ENCODE assay signal across 19 mouse cellular contexts in genomic region chr2:181727659-181728262, GRCm38 (mm10). TPM values are rescaled to one million over a fixed set of nuclear protein-coding genes. Genes with fewer than 3 reads are reported as not detected.
DNase-seq lines count a peak whose midpoint lies in the region; ATAC-seq lines count a peak whose summit lies in the region.
"Had no signal": no experiment of that assay in that cellular context is flagged by ENCODE, and none has a peak within 500 bp of the region (broad histone marks: within the 10 kb centered on the region; RNA-seq: fewer than 3 reads in every experiment).

No protein-coding gene starts in this region.

- no peak overlapping the region for H3K9ac ChIP-seq in forebrain, embryonic 11.5 days (ENCODE audit: low read length)
- no peak overlapping the region for H3K9ac ChIP-seq in hindbrain, embryonic 12.5 days
- no peak overlapping the region for H3K9ac ChIP-seq in midbrain, embryonic 14.5 days (replicated peaks; ENCODE audit: low read length)
- H3K9ac ChIP-seq: liver, embryonic 15.5 days had no signal

- no peaks in the 10 kb centered on the region; the same call in 1 of the 2 replicates for H3K4me1 ChIP-seq in forebrain, embryonic 11.5 days (replicated peaks; ENCODE audit: control insufficient read depth, insufficient read depth, low read length)
- H3K4me1 ChIP-seq in hindbrain, embryonic 12.5 days: peaks cover 6% of the 10 kb centered on the region
- peaks cover 3% of the 10 kb centered on the region; the same call in 1 of the 2 replicates for H3K4me1 ChIP-seq in midbrain, embryonic 14.5 days (ENCODE audit: control insufficient read depth, insufficient read depth, low read length)
- H3K4me1 ChIP-seq: liver, embryonic 15.5 days had no signal

- no peaks in the 10 kb centered on the region for H3K36me3 ChIP-seq in forebrain, embryonic 11.5 days (ENCODE audit: control insufficient read depth, insufficient read depth, low read length)
- H3K36me3 ChIP-seq in hindbrain, embryonic 12.5 days: 0 out of 2 replicates have a peak, but pooled peaks cover 3% of the 10 kb centered on the region
- H3K36me3 ChIP-seq in midbrain, embryonic 14.5 days (ENCODE audit: control insufficient read depth, insufficient read depth, low read length): peaks cover 21% of the 10 kb centered on the region
- H3K36me3 ChIP-seq: liver, embryonic 15.5 days had no signal

- no peak overlapping the region for H3K4me2 ChIP-seq in forebrain, embryonic 11.5 days (ENCODE audit: low read depth, low read length, severe bottlenecking)
- no peak overlapping the region for H3K4me2 ChIP-seq in hindbrain, embryonic 12.5 days (replicated peaks)
- H3K4me2 ChIP-seq in midbrain, embryonic 14.5 days (ENCODE audit: low read length): no peak overlapping the region
- H3K4me2 ChIP-seq: liver, embryonic 15.5 days had no signal

- 43% methylated on average over 9 of the region's 9 CpGs for WGBS in forebrain, embryonic 11.5 days
- 41% methylated on average over 9 of the region's 9 CpGs for WGBS in hindbrain, embryonic 12.5 days
- 25% methylated on average over 9 of the region's 9 CpGs for WGBS in midbrain, embryonic 14.5 days

- H3K27ac ChIP-seq in forebrain, embryonic 11.5 days (ENCODE audit: low read depth, low read length): no peak overlapping the region
- no peak overlapping the region for H3K27ac ChIP-seq in hindbrain, embryonic 12.5 days
- no peak overlapping the region for H3K27ac ChIP-seq in midbrain, embryonic 14.5 days (replicated peaks; ENCODE audit: low read depth, low read length)
- H3K27ac ChIP-seq: liver, embryonic 15.5 days had no signal

- H3K27me3 ChIP-seq in forebrain, embryonic 11.5 days (ENCODE audit: control insufficient read depth, insufficient read depth, low read length): no peaks in the 10 kb centered on the region
- H3K27me3 ChIP-seq in hindbrain, embryonic 12.5 days: no peaks in the 10 kb centered on the region
- no peaks in the 10 kb centered on the region for H3K27me3 ChIP-seq in midbrain, embryonic 14.5 days (ENCODE audit: control insufficient read depth, insufficient read depth, low read length)
- H3K27me3 ChIP-seq: liver, embryonic 15.5 days had no signal

- H3K9me3 ChIP-seq in forebrain, embryonic 11.5 days (ENCODE audit: control insufficient read depth, low read length): no peaks in the 10 kb centered on the region
- H3K9me3 ChIP-seq in hindbrain, embryonic 12.5 days (replicated peaks): no peaks in the 10 kb centered on the region
- no peaks in the 10 kb centered on the region for H3K9me3 ChIP-seq in midbrain, embryonic 14.5 days (ENCODE audit: control insufficient read depth, low read length)
- H3K9me3 ChIP-seq: liver, embryonic 15.5 days had no signal

- intact Hi-C loops in left cerebral cortex, postnatal 4 days (cut with DNase I): loop anchor here (10.0 kb wide), 1 partner anchor 137 kb away; the partner anchor contains the start of gene Polr3k
- intact Hi-C loops in left cerebral cortex, postnatal 14 days (cut with DNase I): loop anchor here (10.0 kb wide), 2 partner anchors 107 to 137 kb away; partner anchors contain the start of genes Pcmtd2 and Polr3k

- no peak overlapping the region for H3K4me3 ChIP-seq in forebrain, embryonic 11.5 days (ENCODE audit: low read depth, low read length)
- H3K4me3 ChIP-seq in hindbrain, embryonic 12.5 days: no peak overlapping the region
- H3K4me3 ChIP-seq in midbrain, embryonic 14.5 days (replicated peaks; ENCODE audit: low read depth, low read length): no peak overlapping the region
- H3K4me3 ChIP-seq: liver, embryonic 15.5 days had no signal

- peak; percentile 60 for DNase-seq in left cerebral cortex, postnatal 4 days
- DNase-seq in left cerebral cortex, postnatal 14 days (ENCODE audit: low spot score in 2 of 2): no peak
- no peak for DNase-seq in forebrain, embryonic 11.5 days (ENCODE audit: low spot score)
- peak; percentile 31 for DNase-seq in midbrain, embryonic 14.5 days
- DNase-seq: adrenal gland, adult 2 months; cerebellum, adult 9-10 months; embryo, embryonic 11 days; heart, adult 18-20 months; layer of hippocampus, postnatal 36 days; lung, postnatal 10 days had no signal

- ATAC-seq in forebrain, embryonic 11.5 days (replicated peaks; ENCODE audit: low FRiP score): 0 out of 2 replicates have a peak, but pooled peaks have one; percentile 18
- ATAC-seq in hindbrain, embryonic 12.5 days (ENCODE audit: low FRiP score): peak; percentile 56
- peak; percentile 46; the same call in 1 of the 2 replicates for ATAC-seq in midbrain, embryonic 14.5 days (ENCODE audit: low FRiP score, low TSS enrichment)
- no peak for ATAC-seq in megakaryocyte-erythroid progenitor cell, adult 5-6 weeks (replicated peaks; ENCODE audit: low FRiP score, low TSS enrichment, poor library complexity, severe bottlenecking)
- ATAC-seq in monocyte, adult 5-6 weeks (replicated peaks; ENCODE audit: insufficient number of reproducible peaks, low FRiP score, low TSS enrichment, poor library complexity, severe bottlenecking): no peak

RNA-seq across cellular contexts. Expression of gene Oprl1, which starts 12.9 kb away (rescaled TPM):
- 10 to 100 TPM; 73.1 to 73.8 TPM for total RNA-seq in left cerebral cortex, postnatal 4 days (2021)
- 10 to 100 TPM; 64.5 to 65.5 TPM for total RNA-seq in left cerebral cortex, postnatal 14 days (2021)
- polyA plus RNA-seq in forebrain, embryonic 11.5 days (2014; fragmentation: Nextera tagmentation; extraction: Ambion mirVana): 12.8 and 15.8 TPM in 2 replicates
- 42.7 and 43.2 TPM in 2 replicates for polyA plus RNA-seq in hindbrain, embryonic 12.5 days (2016; fragmentation: Nextera tagmentation; extraction: Ambion mirVana)
- polyA plus RNA-seq in midbrain, embryonic 14.5 days (2014; fragmentation: Nextera tagmentation; extraction: Ambion mirVana): 105 and 110 TPM in 2 replicates
- total RNA-seq in megakaryocyte-erythroid progenitor cell, adult 5-6 weeks (2014; fragmentation: Nextera tagmentation): 0.90 TPM in 1 of 2 replicates, not detected in the other
- total RNA-seq in megakaryocyte-erythroid progenitor cell, adult 5-6 weeks (2017): not detected in 2 replicates
- total RNA-seq in monocyte, adult 5-6 weeks (2017): 0.19 TPM in 1 of 3 replicates, not detected in the others
- total RNA-seq: heart, adult 18-20 months had no signal

RNA-seq across cellular contexts. Expression of gene Lkaaear1, which starts 29.5 kb away (rescaled TPM):
- total RNA-seq in left cerebral cortex, postnatal 4 days (2021): not detected
- total RNA-seq in left cerebral cortex, postnatal 14 days (2021): not detected
- not detected in 2 replicates for polyA plus RNA-seq in forebrain, embryonic 11.5 days (2014; fragmentation: Nextera tagmentation; extraction: Ambion mirVana)
- not detected in 2 replicates for polyA plus RNA-seq in hindbrain, embryonic 12.5 days (2016; fragmentation: Nextera tagmentation; extraction: Ambion mirVana)
- polyA plus RNA-seq in midbrain, embryonic 14.5 days (2014; fragmentation: Nextera tagmentation; extraction: Ambion mirVana): not detected in 2 replicates
- not detected in 2 replicates for total RNA-seq in megakaryocyte-erythroid progenitor cell, adult 5-6 weeks (2014; fragmentation: Nextera tagmentation)
- not detected in 2 replicates for total RNA-seq in megakaryocyte-erythroid progenitor cell, adult 5-6 weeks (2017)
- not detected in 3 replicates for total RNA-seq in monocyte, adult 5-6 weeks (2017)
- total RNA-seq: adrenal gland, adult 2 months; ES-E14; heart, adult 18-20 months; layer of hippocampus, postnatal 36 days had no signal
- polyA plus RNA-seq: adrenal gland, adult 2 months; heart, embryonic 16.5 days; kidney, embryonic 14.5 days; large intestine, adult 2 months; limb, embryonic 11.5 days; liver, embryonic 15.5 days had no signal

RNA-seq across cellular contexts. Expression of gene Rgs19, which starts 34.0 kb away (rescaled TPM):
- total RNA-seq in left cerebral cortex, postnatal 4 days (2021): 10 to 100 TPM; 39.0 to 49.4 TPM
- total RNA-seq in left cerebral cortex, postnatal 14 days (2021): 10 to 100 TPM; 39.6 to 42.3 TPM
- 64.7 and 74.8 TPM in 2 replicates for polyA plus RNA-seq in forebrain, embryonic 11.5 days (2014; fragmentation: Nextera tagmentation; extraction: Ambion mirVana)
- 49.4 and 54.4 TPM in 2 replicates for polyA plus RNA-seq in hindbrain, embryonic 12.5 days (2016; fragmentation: Nextera tagmentation; extraction: Ambion mirVana)
- polyA plus RNA-seq in midbrain, embryonic 14.5 days (2014; fragmentation: Nextera tagmentation; extraction: Ambion mirVana): 57.0 and 72.9 TPM in 2 replicates
- 55.6 and 78.0 TPM in 2 replicates for total RNA-seq in megakaryocyte-erythroid progenitor cell, adult 5-6 weeks (2014; fragmentation: Nextera tagmentation)
- total RNA-seq in megakaryocyte-erythroid progenitor cell, adult 5-6 weeks (2017): 20.5 and 23.7 TPM in 2 replicates
- total RNA-seq in monocyte, adult 5-6 weeks (2017): 102 to 134 TPM (median 128 TPM) in 3 replicates

RNA-seq across cellular contexts. Expression of gene Myt1, which starts 35.4 kb away (rescaled TPM):
- 10 to 100 TPM; 35.7 to 37.7 TPM for total RNA-seq in left cerebral cortex, postnatal 4 days (2021)
- total RNA-seq in left cerebral cortex, postnatal 14 days (2021): 10 to 100 TPM; 20.4 to 21.3 TPM
- polyA plus RNA-seq in forebrain, embryonic 11.5 days (2014; fragmentation: Nextera tagmentation; extraction: Ambion mirVana): 26.6 and 27.3 TPM in 2 replicates
- polyA plus RNA-seq in hindbrain, embryonic 12.5 days (2016; fragmentation: Nextera tagmentation; extraction: Ambion mirVana): 57.8 and 62.1 TPM in 2 replicates
- 21.2 and 31.3 TPM in 2 replicates for polyA plus RNA-seq in midbrain, embryonic 14.5 days (2014; fragmentation: Nextera tagmentation; extraction: Ambion mirVana)
- total RNA-seq in megakaryocyte-erythroid progenitor cell, adult 5-6 weeks (2014; fragmentation: Nextera tagmentation): not detected in 2 replicates
- total RNA-seq in megakaryocyte-erythroid progenitor cell, adult 5-6 weeks (2017): not detected in 2 replicates
- total RNA-seq in monocyte, adult 5-6 weeks (2017): 0.29 TPM in 1 of 3 replicates, not detected in the others
- total RNA-seq: heart, adult 18-20 months had no signal
- polyA plus RNA-seq: kidney, embryonic 14.5 days; liver, embryonic 15.5 days had no signal

RNA-seq across cellular contexts. Expression of gene Tcea2, which starts 47.7 kb away (rescaled TPM):
- 10 to 100 TPM; 57.8 to 62.4 TPM for total RNA-seq in left cerebral cortex, postnatal 4 days (2021)
- total RNA-seq in left cerebral cortex, postnatal 14 days (2021): 10 to 100 TPM; 60.0 to 62.9 TPM
- 21.1 and 22.6 TPM in 2 replicates for polyA plus RNA-seq in forebrain, embryonic 11.5 days (2014; fragmentation: Nextera tagmentation; extraction: Ambion mirVana)
- 27.7 and 29.9 TPM in 2 replicates for polyA plus RNA-seq in hindbrain, embryonic 12.5 days (2016; fragmentation: Nextera tagmentation; extraction: Ambion mirVana)
- 37.4 and 44.9 TPM in 2 replicates for polyA plus RNA-seq in midbrain, embryonic 14.5 days (2014; fragmentation: Nextera tagmentation; extraction: Ambion mirVana)
- 8.2 and 9.0 TPM in 2 replicates for total RNA-seq in megakaryocyte-erythroid progenitor cell, adult 5-6 weeks (2014; fragmentation: Nextera tagmentation)
- 3.4 and 4.5 TPM in 2 replicates for total RNA-seq in megakaryocyte-erythroid progenitor cell, adult 5-6 weeks (2017)
- 3.8 to 20.0 TPM (median 10.0 TPM) in 3 replicates for total RNA-seq in monocyte, adult 5-6 weeks (2017)

Comparison
In these comparisons a context has a peak if more than half of its experiments do, and no peak if none do; other contexts are left out.
1. DNase-seq: peak in left cerebral cortex, postnatal 4 days (single experiment) and midbrain, embryonic 14.5 days (single experiment); none in left cerebral cortex, postnatal 14 days (0 of 2) and forebrain, embryonic 11.5 days (single experiment).
2. ATAC-seq: peak in forebrain, embryonic 11.5 days (single experiment), hindbrain, embryonic 12.5 days (single experiment) and midbrain, embryonic 14.5 days (single experiment); none in megakaryocyte-erythroid progenitor cell, adult 5-6 weeks (single experiment) and monocyte, adult 5-6 weeks (single experiment).
3. RNA of gene Oprl1, which starts 12.9 kb away (total RNA-seq): 73.1 to 73.8 TPM in left cerebral cortex, postnatal 4 days and 64.5 to 65.5 TPM in left cerebral cortex, postnatal 14 days; 0.90 TPM in megakaryocyte-erythroid progenitor cell, adult 5-6 weeks and 0.19 TPM in monocyte, adult 5-6 weeks; every median in the first group is over 10 times any median in the second.